Mouse (Mus musculus) megakaryocyte-erythroid progenitor cell, adult 5-6 weeks (primary cell): Measurements from ENCODE around the gene Galntl6. TPM values are rescaled to one million over a fixed set of nuclear protein-coding genes. Genes with fewer than 3 reads are reported as not detected.

Source experiments
- ATAC-seq: replicated peaks from 2 replicates; pipeline ENCODE4 v1.8.0; 2016; ENCODE audit warnings: mild to moderate bottlenecking, inconsistent platforms; ENCODE audit not compliant: severe bottlenecking, poor library complexity, low FRiP score, low TSS enrichment
- total RNA-seq, 2 experiments: library from RNA; stranded (forward) in 1 of 2; stranded (reverse) in 1 of 2; fragments of 200-1000, 215-1000 nt in 1 of 2; fragments of >200 nt in 1 of 2; fragmentation: Nextera tagmentation in 1 of 2; gene quantifications; 2 replicates each; pipeline ENCODE4 v1.2.3; 2014 to 2017

Galntl6 gene
- total RNA-seq (2014; fragmentation: Nextera tagmentation) (not detected in 2 replicates), total RNA-seq (2017) (not detected in 2 replicates)

GRCm38 (mm10) chr8:58912196-58912839, at the start of gene Galntl6:
TSS of gene Galntl6 (minus strand) at chr8:58912640.
- ATAC-seq, result no peak

GRCm38 (mm10) chr8:58957195-58957739, 44.8 kb upstream of the Galntl6 start:
- ATAC-seq, result no peak

- no peak for ATAC-seq
Measured at GRCm38 (mm10) chr8:58943773-58944172, 31.3 kb upstream of the Galntl6 start.

- no peak for ATAC-seq
Measured at GRCm38 (mm10) chr8:58931066-58931465, 18.6 kb upstream of the Galntl6 start.

- no peak for ATAC-seq
Measured at GRCm38 (mm10) chr8:58915142-58915541, 2.7 kb upstream of the Galntl6 start.

- no peak for ATAC-seq
Measured at GRCm38 (mm10) chr8:58913640-58913968, 1.2 kb upstream of the Galntl6 start.

GRCm38 (mm10) chr8:58912840-58913639, 600 bp upstream of the Galntl6 start:
- no peak for ATAC-seq

GRCm38 (mm10) chr8:58911677-58912076, 763 bp downstream of the Galntl6 start, which contains the start of gene BC030500:
TSS of gene BC030500 (plus strand) at chr8:58911755.
- ATAC-seq, result no peak

GRCm38 (mm10) chr8:58904465-58904864, 8.0 kb downstream of the Galntl6 start:
- ATAC-seq, result no peak

- ATAC-seq, result no peak
Measured at GRCm38 (mm10) chr8:58895960-58896359, 16.5 kb downstream of the Galntl6 start.

GRCm38 (mm10) chr8:58890591-58890990, 21.8 kb downstream of the Galntl6 start:
- ATAC-seq, result no peak

GRCm38 (mm10) chr8:58886405-58886804, 26.0 kb downstream of the Galntl6 start:
- no peak for ATAC-seq

- ATAC-seq, result no peak
Measured at GRCm38 (mm10) chr8:58824347-58824746, 88.1 kb downstream of the Galntl6 start.

- no peak for ATAC-seq
Measured at GRCm38 (mm10) chr8:58805190-58805589, 107.2 kb downstream of the Galntl6 start.

GRCm38 (mm10) chr8:58801847-58802246, 110.6 kb downstream of the Galntl6 start:
- no peak for ATAC-seq

GRCm38 (mm10) chr8:58753769-58754168, 158.7 kb downstream of the Galntl6 start:
- ATAC-seq, result no peak

- no peak for ATAC-seq
Measured at GRCm38 (mm10) chr8:58737963-58738362, 174.5 kb downstream of the Galntl6 start.

- no peak for ATAC-seq
Measured at GRCm38 (mm10) chr8:58691761-58692160, 220.7 kb downstream of the Galntl6 start.

- ATAC-seq, result no peak
Measured at GRCm38 (mm10) chr8:58677847-58678450, 234.5 kb downstream of the Galntl6 start.

GRCm38 (mm10) chr8:58669075-58669474, 243.4 kb downstream of the Galntl6 start:
- ATAC-seq, result no peak
